Comparison of ENCODE assay signal across 8 mouse cellular contexts in genomic region chr13:21944926-21945740, GRCm38 (mm10). TPM values are rescaled to one million over a fixed set of nuclear protein-coding genes. Genes with fewer than 3 reads are reported as not detected.
DNase-seq lines count a peak whose midpoint lies in the region; ATAC-seq and TF ChIP-seq lines count a peak whose summit lies in the region.

Zfp184 (plus strand) TSS chr13:21945094.

- H3K4me2 ChIP-seq in heart, embryonic 12.5 days: peak within 1 kb of the TSS; percentile 79
- peak within 1 kb of the TSS; percentile 87 for H3K4me2 ChIP-seq in kidney, postnatal 0 days (ENCODE audit: low read length)
- peak within 1 kb of the TSS; percentile 91 for H3K4me2 ChIP-seq in myocyte (ENCODE audit: low read depth)

- no peak for TF ChIP-seq POLR2A in liver, adult 2 months (IDR thresholded peaks at IDR 0.05; ENCODE audit: extremely low read depth, insufficient read depth, low read length)
- peak; percentile 46 for TF ChIP-seq POLR2A in myocyte (IDR thresholded peaks at IDR 0.05; ENCODE audit: insufficient read length, low read depth)

- ATAC-seq in heart, embryonic 12.5 days (ENCODE audit: insufficient number of reproducible peaks, low FRiP score): peak; percentile 88
- peak; percentile 93 for ATAC-seq in kidney, postnatal 0 days (replicated peaks; ENCODE audit: low FRiP score, low read depth)

- no peaks in the 10 kb centered on the region for H3K79me2 ChIP-seq in liver, adult 2 months (ENCODE audit: control insufficient read depth, insufficient read depth, low read length)
- H3K79me2 ChIP-seq in myocyte (ENCODE audit: control insufficient read depth, insufficient read depth): no peaks in the 10 kb centered on the region

- H3K27me3 ChIP-seq in erythroblast, embryonic 14.5 days (ENCODE audit: control insufficient read depth): peaks cover 3% of the 10 kb centered on the region
- no peaks in the 10 kb centered on the region for H3K27me3 ChIP-seq in heart, embryonic 12.5 days (replicated peaks)
- H3K27me3 ChIP-seq in kidney, postnatal 0 days (ENCODE audit: insufficient read depth, low read length): no peaks in the 10 kb centered on the region
- no peaks in the 10 kb centered on the region for H3K27me3 ChIP-seq in liver, adult 2 months (ENCODE audit: control insufficient read depth, insufficient read depth, low read length)
- H3K27me3 ChIP-seq in myocyte (ENCODE audit: control insufficient read depth, insufficient read depth, insufficient read length): no peaks in the 10 kb centered on the region

- H3K9ac ChIP-seq in heart, embryonic 12.5 days: peak within 1 kb of the TSS; percentile 85
- H3K9ac ChIP-seq in kidney, postnatal 0 days (ENCODE audit: low read depth, low read length): peak within 1 kb of the TSS; percentile 75
- peak within 1 kb of the TSS; percentile 22 for H3K9ac ChIP-seq in liver, adult 2 months (ENCODE audit: low read depth, low read length)

- H3ac ChIP-seq in myocyte (ENCODE audit: control insufficient read depth, insufficient read length): peak within 1 kb of the TSS; percentile 48

- WGBS in heart, embryonic 12.5 days: under 1% methylated on average over 50 of the region's 50 CpGs
- WGBS in kidney, postnatal 0 days: under 1% methylated on average over 49 of the region's 50 CpGs
- WGBS in liver, adult 2 months: under 1% methylated on average over 50 of the region's 50 CpGs

- peak; percentile 84 for DNase-seq in CD4-positive, CD25-positive, alpha-beta regulatory T cell, adult 2 months (ENCODE audit: low read depth, low spot score)
- DNase-seq in brain, embryonic 18.5 days (ENCODE audit: low read depth, low spot score): peak; percentile 92
- peak; percentile 98 for DNase-seq in kidney, postnatal 0 days (ENCODE audit: low spot score)
- DNase-seq in liver, adult 2 months (ENCODE audit: extremely low read depth, low read depth, low spot score): peak; percentile 82
- peak; percentile 62 to 77 for DNase-seq in spleen, postnatal 4 days (ENCODE audit: low spot score in 2 of 2)

- H3K4me3 ChIP-seq in erythroblast, embryonic 14.5 days (replicated peaks): peak within 1 kb of the TSS; percentile 71
- H3K4me3 ChIP-seq in heart, embryonic 12.5 days: peak within 1 kb of the TSS; percentile 85
- peak within 1 kb of the TSS; percentile 82 for H3K4me3 ChIP-seq in kidney, postnatal 0 days (replicated peaks; ENCODE audit: low read depth, low read length)
- H3K4me3 ChIP-seq in liver, adult 2 months (ENCODE audit: insufficient read depth, low read depth, low read length): peak within 1 kb of the TSS; percentile 67
- peak within 1 kb of the TSS; percentile 72 for H3K4me3 ChIP-seq in myocyte

- peak; percentile 45 for TF ChIP-seq CTCF in kidney, postnatal 0 days (IDR thresholded peaks at IDR 0.05; ENCODE audit: low read depth)
- no peak for TF ChIP-seq CTCF in liver, adult 2 months (IDR thresholded peaks at IDR 0.05; ENCODE audit: low read depth, low read length)

- no peaks in the 10 kb centered on the region for H3K9me3 ChIP-seq in erythroblast, embryonic 14.5 days (ENCODE audit: control insufficient read depth, low read length)
- H3K9me3 ChIP-seq in heart, embryonic 12.5 days (replicated peaks): no peaks in the 10 kb centered on the region
- H3K9me3 ChIP-seq in kidney, postnatal 0 days (replicated peaks; ENCODE audit: low read length): no peaks in the 10 kb centered on the region

- H3K36me3 ChIP-seq in erythroblast, embryonic 14.5 days (ENCODE audit: control insufficient read depth): no peaks in the 10 kb centered on the region
- peaks cover 13% of the 10 kb centered on the region for H3K36me3 ChIP-seq in heart, embryonic 12.5 days
- 0 out of 2 replicates have a peak, but pooled peaks cover under 1% of the 10 kb centered on the region for H3K36me3 ChIP-seq in kidney, postnatal 0 days (ENCODE audit: insufficient read depth, low read length)
- H3K36me3 ChIP-seq in liver, adult 2 months (ENCODE audit: control insufficient read depth, insufficient read depth, low read length): no peaks in the 10 kb centered on the region
- peaks cover 3% of the 10 kb centered on the region for H3K36me3 ChIP-seq in myocyte (ENCODE audit: control insufficient read depth, insufficient read depth)

- peaks cover 28% of the 10 kb centered on the region for H3K4me1 ChIP-seq in erythroblast, embryonic 14.5 days (ENCODE audit: control insufficient read depth)
- H3K4me1 ChIP-seq in heart, embryonic 12.5 days (replicated peaks): 0 out of 2 replicates have a peak, but pooled peaks cover 4% of the 10 kb centered on the region
- no peaks in the 10 kb centered on the region for H3K4me1 ChIP-seq in kidney, postnatal 0 days (replicated peaks; ENCODE audit: insufficient read depth, low read length)
- 0 out of 2 replicates have a peak, but pooled peaks cover 1% of the 10 kb centered on the region for H3K4me1 ChIP-seq in liver, adult 2 months (ENCODE audit: control insufficient read depth, insufficient read depth, low read length)

- peak within 1 kb of the TSS; percentile 50 for H3K27ac ChIP-seq in heart, embryonic 12.5 days (ENCODE audit: poor library complexity, severe bottlenecking)
- peak within 1 kb of the TSS; percentile 83 for H3K27ac ChIP-seq in kidney, postnatal 0 days
- H3K27ac ChIP-seq in liver, adult 2 months (replicated peaks; ENCODE audit: insufficient read depth, low read depth, low read length): no peak within 1 kb of the TSS

TF ChIP-seq in myocyte, 11 proteins besides CTCF, POLR2A, EP300 and RAD21:
- TF ChIP-seq MYOG (IDR thresholded peaks at IDR 0.05; ENCODE audit: control insufficient read depth in 1 of 3, insufficient read depth in 1 of 3, insufficient read length in 2 of 3, low read depth in 2 of 3): peak in 2 of 3 experiments; percentile 5 to 8
- no peak for TF ChIP-seq TCF12 (IDR thresholded peaks at IDR 0.05; ENCODE audit: insufficient read depth, poor library complexity, severe bottlenecking)
- TF ChIP-seq MYOD1 (IDR thresholded peaks at IDR 0.05; ENCODE audit: control insufficient read depth in 1 of 3, insufficient read length in 2 of 3, low read depth in 2 of 3): peak in 2 of 3 experiments; percentile 35 to 42

RNA-seq across cellular contexts. Expression of gene Zfp184, which starts in this region (rescaled TPM):
- polyA plus RNA-seq in erythroblast, embryonic 14.5 days (2012): not detected in 2 replicates
- 7.5 and 8.3 TPM in 2 replicates for polyA plus RNA-seq in heart, embryonic 12.5 days (2016; fragmentation: Nextera tagmentation; extraction: Ambion mirVana)
- 8.5 and 9.6 TPM in 2 replicates for polyA plus RNA-seq in kidney, postnatal 0 days (2015; fragmentation: Nextera tagmentation; extraction: Ambion mirVana)
- total RNA-seq in liver, adult 2 months (2014; rRNA removed): 0.18 and 0.60 TPM in 2 replicates
- polyA plus RNA-seq in liver, adult 2 months (2012; rRNA removed): 0.07 and 0.11 TPM in 2 replicates
- 0.89 TPM for polyA plus RNA-seq in myocyte (2012; fragmentation: generic; extraction: Trizol)

Comparison
In these comparisons a context has a peak if more than half of its experiments do, and no peak if none do; other contexts are left out.
1. Peak in DNase-seq, H3K4me3 ChIP-seq and H3K9ac ChIP-seq in liver, adult 2 months; RNA of the gene not detected or under 1 TPM.
2. H3K9ac ChIP-seq: peak in every context shown above with its lines; median percentile 85 in heart, embryonic 12.5 days; 75 in kidney, postnatal 0 days; 22 in liver, adult 2 months.